Mouse (Mus musculus): ENCODE measurements at regions not wholly inside any gene's neighbourhood (a gene's known extent, or its start where the extent isn't known, plus 50 kb on each side); places are given as distances from the start of the nearest gene placed in this dataset.

- no peak overlapping the region for H3K4me2 ChIP-seq
- no peak overlapping the region for H3K4me3 ChIP-seq (ENCODE audit: low read depth, low read length)
- H3K4me1 ChIP-seq (ENCODE audit: control insufficient read depth, insufficient read depth, low read length): no peaks in the 10 kb centered on the region
- WGBS (ENCODE audit: insufficient replicate concordance): 86% methylated on average over 10 of the region's 10 CpGs
- no peak overlapping the region for H3K27ac ChIP-seq (ENCODE audit: low read depth, low read length)
- no peaks in the 10 kb centered on the region for H3K36me3 ChIP-seq (ENCODE audit: control insufficient read depth, insufficient read depth, low read length)
- H3K27me3 ChIP-seq (ENCODE audit: control insufficient read depth, insufficient read depth, low read length): no peaks in the 10 kb centered on the region
- H3K9ac ChIP-seq (ENCODE audit: low read depth, low read length): no peak overlapping the region
- no peaks in the 10 kb centered on the region for H3K9me3 ChIP-seq (replicated peaks; ENCODE audit: control insufficient read depth, low read length)
- no peak for ATAC-seq (replicated peaks; ENCODE audit: insufficient number of reproducible peaks, low FRiP score, low TSS enrichment)
Measured at GRCm38 (mm10) chr6:143634334-143634733, 467.3 kb downstream of the Etnk1 start.

DNA sequence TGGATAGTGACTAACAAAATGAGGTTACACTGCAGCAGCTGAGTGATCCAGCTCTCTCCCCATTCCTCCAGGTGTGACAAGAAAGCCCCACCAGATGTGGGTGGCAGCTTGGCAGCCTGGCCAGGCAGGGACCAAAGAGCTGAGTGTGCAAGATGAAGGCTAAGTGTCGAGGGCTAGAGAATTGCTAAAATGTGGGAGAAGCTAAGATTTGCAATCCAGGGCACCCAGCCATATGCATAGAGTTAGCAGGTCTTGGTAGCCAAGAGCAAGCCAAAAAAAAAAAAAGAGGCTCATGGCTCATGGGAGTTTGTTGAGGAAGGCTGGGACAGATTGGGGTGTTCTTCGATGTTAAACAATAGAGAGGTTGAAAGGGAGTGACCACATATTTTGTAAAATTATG is 468.0 kb downstream of the Etnk1 start:
- H3K4me2 ChIP-seq: no peak overlapping the region
- H3K36me3 ChIP-seq (ENCODE audit: control insufficient read depth, insufficient read depth, low read length): no peaks in the 10 kb centered on the region
- no peak overlapping the region for H3K4me3 ChIP-seq (ENCODE audit: low read depth, low read length)
- ATAC-seq (replicated peaks; ENCODE audit: insufficient number of reproducible peaks, low FRiP score, low TSS enrichment): no peak
- H3K4me1 ChIP-seq (ENCODE audit: control insufficient read depth, insufficient read depth, low read length): no peaks in the 10 kb centered on the region
- no peak overlapping the region for H3K27ac ChIP-seq (ENCODE audit: low read depth, low read length)
- H3K27me3 ChIP-seq (ENCODE audit: control insufficient read depth, insufficient read depth, low read length): no peaks in the 10 kb centered on the region
- WGBS (ENCODE audit: insufficient replicate concordance): 84% methylated on average over 2 of the region's 2 CpGs
- H3K9ac ChIP-seq (ENCODE audit: low read depth, low read length): no peak overlapping the region
- no peaks in the 10 kb centered on the region for H3K9me3 ChIP-seq (replicated peaks; ENCODE audit: control insufficient read depth, low read length)

GRCm38 (mm10) chr6:143640652-143641051 is 473.6 kb downstream of the Etnk1 start:
- Histone ChIP-seq H3K4me1 (ENCODE audit: control insufficient read depth, insufficient read depth, low read length) (no peaks in the 10 kb centered on the region), H3K36me3 (ENCODE audit: control insufficient read depth, insufficient read depth, low read length) (no peaks in the 10 kb centered on the region), H3K9me3 (replicated peaks; ENCODE audit: control insufficient read depth, low read length) (no peaks in the 10 kb centered on the region), H3K9ac (ENCODE audit: low read depth, low read length) (no peak overlapping the region), H3K4me2 (no peak overlapping the region), H3K27ac (ENCODE audit: low read depth, low read length) (no peak overlapping the region), H3K4me3 (ENCODE audit: low read depth, low read length) (no peak overlapping the region), H3K27me3 (ENCODE audit: control insufficient read depth, insufficient read depth, low read length) (no peaks in the 10 kb centered on the region)
- no peak for ATAC-seq (replicated peaks; ENCODE audit: insufficient number of reproducible peaks, low FRiP score, low TSS enrichment)
- 75% methylated on average over 5 of the region's 5 CpGs for WGBS (ENCODE audit: insufficient replicate concordance)

DNA sequence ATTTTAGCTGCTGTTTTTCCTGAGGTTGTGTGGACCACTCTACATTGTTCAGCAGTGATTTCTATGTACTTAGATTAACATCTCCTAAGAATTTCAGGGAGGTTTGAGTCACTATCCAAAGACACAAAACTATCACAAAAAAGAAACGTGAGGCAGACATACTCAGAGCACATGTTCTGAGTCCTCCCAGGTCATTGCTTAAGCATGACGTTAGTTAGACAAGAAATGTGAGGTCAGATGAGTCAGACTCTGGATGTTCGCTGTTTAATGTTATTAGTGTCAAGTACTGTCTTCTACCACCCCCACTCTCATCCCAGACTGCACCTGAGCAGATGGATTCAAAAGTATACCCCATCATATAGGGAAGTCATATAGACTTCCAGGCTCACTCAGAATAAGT is 475.0 kb downstream of the Etnk1 start:
- ATAC-seq (replicated peaks; ENCODE audit: insufficient number of reproducible peaks, low FRiP score, low TSS enrichment): no peak
- Histone ChIP-seq H3K4me2 (no peak overlapping the region), H3K9ac (ENCODE audit: low read depth, low read length) (no peak overlapping the region), H3K4me3 (ENCODE audit: low read depth, low read length) (no peak overlapping the region), H3K36me3 (ENCODE audit: control insufficient read depth, insufficient read depth, low read length) (no peaks in the 10 kb centered on the region), H3K4me1 (ENCODE audit: control insufficient read depth, insufficient read depth, low read length) (no peaks in the 10 kb centered on the region), H3K27me3 (ENCODE audit: control insufficient read depth, insufficient read depth, low read length) (no peaks in the 10 kb centered on the region), H3K27ac (ENCODE audit: low read depth, low read length) (no peak overlapping the region), H3K9me3 (replicated peaks; ENCODE audit: control insufficient read depth, low read length) (no peaks in the 10 kb centered on the region)
- 76% methylated on average over 3 of the region's 3 CpGs for WGBS (ENCODE audit: insufficient replicate concordance)

DNA sequence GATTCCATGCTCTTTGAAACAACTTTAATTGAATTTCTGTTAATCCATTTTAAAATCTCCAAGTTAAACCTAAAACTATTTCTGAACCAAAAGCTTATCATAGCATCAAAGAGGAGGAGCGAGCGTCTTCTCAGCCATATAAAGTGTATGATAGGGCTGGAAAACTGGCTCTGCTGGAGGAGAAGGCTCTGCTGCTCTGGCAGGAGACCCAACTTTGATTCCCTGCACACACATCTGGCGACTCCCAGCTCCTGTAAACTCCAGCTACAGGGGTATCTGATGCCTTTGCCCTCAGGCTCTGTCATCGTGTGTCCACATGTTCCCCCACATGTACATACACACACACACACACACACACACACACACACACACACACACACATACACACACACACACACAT is 479.0 kb downstream of the Etnk1 start:
- Histone ChIP-seq H3K4me1 (ENCODE audit: control insufficient read depth, insufficient read depth, low read length) (no peaks in the 10 kb centered on the region), H3K9ac (ENCODE audit: low read depth, low read length) (no peak overlapping the region), H3K4me3 (ENCODE audit: low read depth, low read length) (no peak overlapping the region), H3K27ac (ENCODE audit: low read depth, low read length) (no peak overlapping the region), H3K9me3 (replicated peaks; ENCODE audit: control insufficient read depth, low read length) (no peaks in the 10 kb centered on the region), H3K27me3 (ENCODE audit: control insufficient read depth, insufficient read depth, low read length) (no peaks in the 10 kb centered on the region), H3K36me3 (ENCODE audit: control insufficient read depth, insufficient read depth, low read length) (no peaks in the 10 kb centered on the region), H3K4me2 (no peak overlapping the region)
- 77% methylated on average over 4 of the region's 4 CpGs for WGBS (ENCODE audit: insufficient replicate concordance)
- no peak for ATAC-seq (replicated peaks; ENCODE audit: insufficient number of reproducible peaks, low FRiP score, low TSS enrichment)

GRCm38 (mm10) chr6:143648501-143648900 is 481.5 kb downstream of the Etnk1 start:
- Histone ChIP-seq H3K9me3 (replicated peaks; ENCODE audit: control insufficient read depth, low read length) (peaks cover 2% of the 10 kb centered on the region; the same call in 1 of the 2 replicates), H3K4me3 (ENCODE audit: low read depth, low read length) (no peak overlapping the region), H3K4me1 (ENCODE audit: control insufficient read depth, insufficient read depth, low read length) (no peaks in the 10 kb centered on the region), H3K4me2 (no peak overlapping the region), H3K27ac (ENCODE audit: low read depth, low read length) (no peak overlapping the region), H3K36me3 (ENCODE audit: control insufficient read depth, insufficient read depth, low read length) (no peaks in the 10 kb centered on the region), H3K27me3 (ENCODE audit: control insufficient read depth, insufficient read depth, low read length) (no peaks in the 10 kb centered on the region), H3K9ac (ENCODE audit: low read depth, low read length) (no peak overlapping the region)
- ATAC-seq (replicated peaks; ENCODE audit: insufficient number of reproducible peaks, low FRiP score, low TSS enrichment): no peak
- 86% methylated on average over 3 of the region's 3 CpGs for WGBS (ENCODE audit: insufficient replicate concordance)

DNA sequence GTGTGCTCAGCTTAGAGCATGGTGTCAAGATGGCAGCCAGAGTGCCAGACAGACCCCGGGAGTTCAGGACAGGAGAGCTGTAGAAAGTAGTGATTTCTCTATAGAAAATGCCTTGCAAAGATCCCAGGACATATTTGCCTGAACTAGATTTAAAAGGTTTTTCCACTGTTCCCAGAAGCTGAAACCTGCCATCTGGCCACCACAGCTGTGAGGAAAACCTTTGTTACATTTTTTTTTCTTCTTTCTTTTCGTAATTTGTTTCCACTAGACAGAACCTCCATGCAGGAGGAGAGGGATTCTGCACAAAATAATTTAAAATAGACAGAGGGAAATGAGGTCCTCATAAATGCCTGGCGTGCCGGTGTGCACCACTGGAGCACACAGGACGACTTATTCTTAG is 489.6 kb downstream of the Etnk1 start:
- no peak overlapping the region for H3K27ac ChIP-seq (ENCODE audit: low read depth, low read length)
- H3K4me2 ChIP-seq: no peak overlapping the region
- no peak overlapping the region for H3K4me3 ChIP-seq (ENCODE audit: low read depth, low read length)
- no peak for ATAC-seq (replicated peaks; ENCODE audit: insufficient number of reproducible peaks, low FRiP score, low TSS enrichment)
- no peak overlapping the region for H3K9ac ChIP-seq (ENCODE audit: low read depth, low read length)
- WGBS (ENCODE audit: insufficient replicate concordance): 75% methylated on average over 5 of the region's 5 CpGs
- no peaks in the 10 kb centered on the region for H3K4me1 ChIP-seq (ENCODE audit: control insufficient read depth, insufficient read depth, low read length)
- no peaks in the 10 kb centered on the region for H3K27me3 ChIP-seq (ENCODE audit: control insufficient read depth, insufficient read depth, low read length)
- H3K9me3 ChIP-seq (replicated peaks; ENCODE audit: control insufficient read depth, low read length): peaks cover 4% of the 10 kb centered on the region; the same call in 1 of the 2 replicates
- H3K36me3 ChIP-seq (ENCODE audit: control insufficient read depth, insufficient read depth, low read length): no peaks in the 10 kb centered on the region

DNA sequence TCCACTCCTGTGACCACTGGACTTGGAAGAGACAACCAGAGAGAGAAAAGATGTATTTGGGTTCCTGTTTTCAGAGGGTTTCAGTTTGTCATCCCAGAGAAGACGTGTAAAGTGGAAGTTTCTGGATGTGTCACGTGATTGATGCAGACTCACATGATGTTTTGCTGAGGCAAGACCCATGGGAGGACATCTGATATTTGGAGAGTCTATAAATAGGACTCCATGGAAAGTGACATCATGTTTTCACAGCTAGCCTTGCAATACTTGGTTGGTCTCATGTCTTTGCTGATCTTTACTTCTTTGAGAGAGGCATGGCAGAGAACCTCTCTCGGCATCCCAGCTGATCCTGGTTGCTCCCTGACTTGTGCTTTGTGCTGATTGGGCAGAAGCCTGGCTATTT is 493.8 kb downstream of the Etnk1 start:
- Histone ChIP-seq H3K4me3 (ENCODE audit: low read depth, low read length) (no peak overlapping the region), H3K4me1 (ENCODE audit: control insufficient read depth, insufficient read depth, low read length) (no peaks in the 10 kb centered on the region), H3K27ac (ENCODE audit: low read depth, low read length) (no peak overlapping the region), H3K9me3 (replicated peaks; ENCODE audit: control insufficient read depth, low read length) (no peaks in the 10 kb centered on the region), H3K9ac (ENCODE audit: low read depth, low read length) (no peak overlapping the region), H3K4me2 (no peak overlapping the region), H3K27me3 (ENCODE audit: control insufficient read depth, insufficient read depth, low read length) (no peaks in the 10 kb centered on the region), H3K36me3 (ENCODE audit: control insufficient read depth, insufficient read depth, low read length) (no peaks in the 10 kb centered on the region)
- no peak for ATAC-seq (replicated peaks; ENCODE audit: insufficient number of reproducible peaks, low FRiP score, low TSS enrichment)
- 64% methylated on average over 3 of the region's 3 CpGs for WGBS (ENCODE audit: insufficient replicate concordance)

GRCm38 (mm10) chr6:143663306-143663705 is 496.3 kb downstream of the Etnk1 start:
- no peak overlapping the region for H3K4me2 ChIP-seq
- H3K36me3 ChIP-seq (ENCODE audit: control insufficient read depth, insufficient read depth, low read length): no peaks in the 10 kb centered on the region
- no peaks in the 10 kb centered on the region for H3K27me3 ChIP-seq (ENCODE audit: control insufficient read depth, insufficient read depth, low read length)
- no peak overlapping the region for H3K4me3 ChIP-seq (ENCODE audit: low read depth, low read length)
- 0 out of 2 replicates have a peak, but pooled peaks cover 3% of the 10 kb centered on the region for H3K9me3 ChIP-seq (replicated peaks; ENCODE audit: control insufficient read depth, low read length)
- H3K27ac ChIP-seq (ENCODE audit: low read depth, low read length): no peak overlapping the region
- H3K9ac ChIP-seq (ENCODE audit: low read depth, low read length): no peak overlapping the region
- no peaks in the 10 kb centered on the region for H3K4me1 ChIP-seq (ENCODE audit: control insufficient read depth, insufficient read depth, low read length)
- ATAC-seq (replicated peaks; ENCODE audit: insufficient number of reproducible peaks, low FRiP score, low TSS enrichment): no peak
- whole genome bisulfite sequencing (ENCODE audit: insufficient replicate concordance): 82% methylated on average over 7 of the region's 7 CpGs
